Mouse (Mus musculus): ENCODE data around the gene Ntng2. TPM values are rescaled to one million over a fixed set of nuclear protein-coding genes. Genes with fewer than 3 reads are reported as not detected.

The Ntng2 gene
- not detected for polyA plus RNA-seq (2014; fragmentation: Illumina TruSeq; extraction: RNeasy Lipid Tissue Mini Kit (QIAGEN cat#74804); ENCODE audit: low read depth, low replicate concordance)

DNA sequence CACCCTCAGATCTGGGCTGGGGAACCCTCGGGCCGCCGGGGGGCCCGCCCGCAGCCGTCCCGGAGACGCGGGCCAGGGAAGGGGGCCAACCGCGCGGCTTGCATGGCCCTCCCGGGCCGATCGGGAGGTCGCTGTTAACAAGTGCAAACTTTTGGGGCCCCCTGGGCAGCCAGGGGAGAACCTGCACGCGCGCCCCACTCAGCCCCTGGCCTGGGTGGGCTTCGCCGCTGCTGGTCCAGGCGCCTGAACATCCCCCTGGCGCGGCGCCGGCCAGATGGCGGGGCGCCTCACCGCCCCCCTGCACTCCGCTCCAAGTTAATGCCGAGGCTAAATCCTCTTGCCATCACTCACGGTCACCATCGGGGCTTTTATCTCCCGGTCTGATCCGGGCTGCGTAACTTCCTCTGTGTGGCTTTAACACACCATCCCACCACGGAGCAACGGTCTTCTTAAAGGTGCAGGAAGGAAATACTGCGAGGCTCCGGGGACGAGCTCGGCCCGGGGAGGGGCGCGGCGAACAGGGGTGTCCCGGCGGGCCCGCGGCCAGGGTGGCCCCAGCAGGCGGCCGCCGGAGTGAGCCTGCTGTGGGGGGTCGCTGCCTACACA, at the start of gene Ntng2:
TSS of gene Ntng2 (minus strand) at position 407 of the 606 bp plus-strand sequence.

Other genes starting within 250 kb of the Ntng2 start
- gene Cfap77, start 197.9 kb downstream of the Ntng2 start, polyA plus RNA-seq (2014; fragmentation: Illumina TruSeq; extraction: RNeasy Lipid Tissue Mini Kit (QIAGEN cat#74804); ENCODE audit: low read depth, low replicate concordance) = 11.5 TPM
- gene Ttf1, start 192.7 kb downstream of the Ntng2 start, polyA plus RNA-seq (2014; fragmentation: Illumina TruSeq; extraction: RNeasy Lipid Tissue Mini Kit (QIAGEN cat#74804); ENCODE audit: low read depth, low replicate concordance) = 17.7 TPM
- 829 TPM for gene Setx, start 128.8 kb downstream of the Ntng2 start, polyA plus RNA-seq (2014; fragmentation: Illumina TruSeq; extraction: RNeasy Lipid Tissue Mini Kit (QIAGEN cat#74804); ENCODE audit: low read depth, low replicate concordance)
- gene Med27, start 93.8 kb upstream of the Ntng2 start, polyA plus RNA-seq (2014; fragmentation: Illumina TruSeq; extraction: RNeasy Lipid Tissue Mini Kit (QIAGEN cat#74804); ENCODE audit: low read depth, low replicate concordance) = 8.6 TPM

Data from testis, adult 10 weeks (tissue).